10 mouse cellular contexts compared by ENCODE assay signal in genomic region chr7:49527495-49527894, GRCm38 (mm10).
DNase-seq lines count a peak whose midpoint lies in the region; ATAC-seq and TF ChIP-seq lines count a peak whose summit lies in the region.
"Had no signal": no experiment of that assay in that cellular context is flagged by ENCODE, and none has a peak within 500 bp of the region (broad histone marks: within the 10 kb centered on the region; RNA-seq: fewer than 3 reads in every experiment).

No protein-coding gene starts in this region.

- H3K9ac ChIP-seq in ES-E14 (ENCODE audit: insufficient read depth, low read depth, low read length, poor library complexity, severe bottlenecking), result 0 out of 2 replicates have a peak overlapping the region, but pooled peaks have one; percentile 18
- H3K9ac ChIP-seq in embryonic facial prominence, embryonic 14.5 days (ENCODE audit: low read depth, low read length), result peak overlapping the region; percentile 31; the same call in 1 of the 2 replicates
- 0 out of 2 replicates have a peak overlapping the region, but pooled peaks have one; percentile 31 for H3K9ac ChIP-seq in limb, embryonic 13.5 days
- no peak overlapping the region for H3K9ac ChIP-seq in hindbrain, embryonic 14.5 days
- H3K9ac ChIP-seq: midbrain, embryonic 15.5 days had no signal

- no peak for TF ChIP-seq CTCF in kidney, adult 2 months (conservative IDR thresholded peaks at IDR 0.05; ENCODE audit: insufficient read depth, insufficient read length, low read depth, low read length)

- no peaks in the 10 kb centered on the region for H3K9me3 ChIP-seq in ES-E14 (ENCODE audit: control insufficient read depth, insufficient read depth, low read depth, low read length)
- H3K9me3 ChIP-seq in embryonic facial prominence, embryonic 14.5 days (ENCODE audit: control insufficient read depth, low read length), result no peaks in the 10 kb centered on the region
- H3K9me3 ChIP-seq in limb, embryonic 13.5 days, result no peaks in the 10 kb centered on the region
- H3K9me3 ChIP-seq in hindbrain, embryonic 14.5 days (ENCODE audit: control insufficient read depth, low read length), result no peaks in the 10 kb centered on the region
- H3K9me3 ChIP-seq: midbrain, embryonic 15.5 days had no signal

- H3K27ac ChIP-seq in kidney, adult 2 months (ENCODE audit: insufficient read depth, low read depth, low read length), result peak overlapping the region; percentile 53
- H3K27ac ChIP-seq in ES-E14 (ENCODE audit: insufficient read depth, low read depth, low read length, poor library complexity, severe bottlenecking), result peak overlapping the region; percentile 89
- 0 out of 2 replicates have a peak overlapping the region, but pooled peaks have one; percentile 11 for H3K27ac ChIP-seq in embryonic facial prominence, embryonic 14.5 days (replicated peaks; ENCODE audit: low read depth, low read length)
- H3K27ac ChIP-seq in limb, embryonic 13.5 days, result no peak overlapping the region; the same call in 1 of the 2 replicates
- no peak overlapping the region for H3K27ac ChIP-seq in hindbrain, embryonic 14.5 days
- H3K27ac ChIP-seq: midbrain, embryonic 15.5 days had no signal

- H3K4me1 ChIP-seq in kidney, adult 2 months (ENCODE audit: control insufficient read depth, insufficient read depth, low read length), result peaks cover 17% of the 10 kb centered on the region; the same call in 1 of the 2 replicates
- peaks cover 4 to 23% of the 10 kb centered on the region in 2 experiments; a peak in 2 of 4 replicates for H3K4me1 ChIP-seq in ES-E14 (ENCODE audit: control insufficient read depth in 2 of 2, insufficient read depth in 2 of 2, low read length in 2 of 2, poor library complexity in 1 of 2)
- peaks cover 27% of the 10 kb centered on the region for H3K4me1 ChIP-seq in embryonic facial prominence, embryonic 14.5 days (ENCODE audit: control insufficient read depth, insufficient read depth, low read length)
- H3K4me1 ChIP-seq in limb, embryonic 13.5 days, result peaks cover 53% of the 10 kb centered on the region
- H3K4me1 ChIP-seq in hindbrain, embryonic 14.5 days (replicated peaks; ENCODE audit: control insufficient read depth, insufficient read depth, low read length), result peaks cover 12% of the 10 kb centered on the region; the same call in 1 of the 2 replicates

- WGBS in kidney, adult 2 months, result 20% methylated on average over 4 of the region's 4 CpGs
- 22% methylated on average over 4 of the region's 4 CpGs for whole genome bisulfite sequencing in embryonic facial prominence, embryonic 14.5 days
- WGBS in limb, embryonic 13.5 days, result 6% methylated on average over 4 of the region's 4 CpGs
- 8% methylated on average over 4 of the region's 4 CpGs for WGBS in hindbrain, embryonic 14.5 days

- no peak for TF ChIP-seq POLR2A in kidney, adult 2 months (IDR thresholded peaks at IDR 0.05; ENCODE audit: low read depth, low read length)

- H3K4me3 ChIP-seq in kidney, adult 2 months (ENCODE audit: insufficient read depth, low read depth, low read length), result no peak overlapping the region
- H3K4me3 ChIP-seq in ES-E14 (ENCODE audit: insufficient read depth in 1 of 2, low read depth in 1 of 2, low read length in 2 of 2, poor library complexity in 1 of 2, severe bottlenecking in 1 of 2), result peak overlapping the region in 1 of 2 experiments; percentile 27; a peak in 3 of 4 replicates
- H3K4me3 ChIP-seq in embryonic facial prominence, embryonic 14.5 days (ENCODE audit: low read depth, low read length), result 0 out of 2 replicates have a peak overlapping the region, but pooled peaks have one; percentile 2
- no peak overlapping the region for H3K4me3 ChIP-seq in limb, embryonic 13.5 days
- H3K4me3 ChIP-seq in hindbrain, embryonic 14.5 days (replicated peaks; ENCODE audit: low read length), result no peak overlapping the region
- H3K4me3 ChIP-seq: midbrain, embryonic 15.5 days had no signal

- in situ Hi-C loops in ES-E14 (cut with MboI; ENCODE audit: low sequenced_read_pairs in 2 of 2, unreplicated experiment in 2 of 2), result no loop called here

- H3K36me3 ChIP-seq in kidney, adult 2 months (ENCODE audit: control insufficient read depth, insufficient read depth, low read length), result no peaks in the 10 kb centered on the region
- H3K36me3 ChIP-seq in ES-E14 (ENCODE audit: control insufficient read depth, insufficient read depth, low read length, poor library complexity, severe bottlenecking), result no peaks in the 10 kb centered on the region
- H3K36me3 ChIP-seq in embryonic facial prominence, embryonic 14.5 days (ENCODE audit: control insufficient read depth, insufficient read depth, low read length), result no peaks in the 10 kb centered on the region
- no peaks in the 10 kb centered on the region for H3K36me3 ChIP-seq in limb, embryonic 13.5 days
- no peaks in the 10 kb centered on the region for H3K36me3 ChIP-seq in hindbrain, embryonic 14.5 days (replicated peaks; ENCODE audit: control insufficient read depth, insufficient read depth)
- H3K36me3 ChIP-seq: midbrain, embryonic 15.5 days had no signal

- H3K27me3 ChIP-seq in kidney, adult 2 months (replicated peaks; ENCODE audit: control insufficient read depth, insufficient read depth, low read length), result no peaks in the 10 kb centered on the region
- no peaks in the 10 kb centered on the region for H3K27me3 ChIP-seq in embryonic facial prominence, embryonic 14.5 days (replicated peaks; ENCODE audit: control insufficient read depth, insufficient read depth, low read length)
- H3K27me3 ChIP-seq in limb, embryonic 13.5 days, result peaks cover 8% of the 10 kb centered on the region; the same call in 1 of the 2 replicates
- H3K27me3 ChIP-seq in hindbrain, embryonic 14.5 days (ENCODE audit: control insufficient read depth, insufficient read depth, low read length), result no peaks in the 10 kb centered on the region
- H3K27me3 ChIP-seq: midbrain, embryonic 15.5 days had no signal

- peak; percentile 60; the same call in 1 of the 2 replicates for ATAC-seq in embryonic facial prominence, embryonic 14.5 days (ENCODE audit: low read depth)
- ATAC-seq in limb, embryonic 13.5 days (ENCODE audit: low FRiP score, low read depth), result no peak
- no peak for ATAC-seq in hindbrain, embryonic 14.5 days (ENCODE audit: low FRiP score)
- ATAC-seq: midbrain, embryonic 15.5 days had no signal

- peak overlapping the region; percentile 16; the same call in 1 of the 2 replicates for H3K4me2 ChIP-seq in embryonic facial prominence, embryonic 14.5 days (ENCODE audit: low read depth, low read length)
- H3K4me2 ChIP-seq in limb, embryonic 13.5 days (replicated peaks), result peak overlapping the region; percentile 34
- no peak overlapping the region for H3K4me2 ChIP-seq in hindbrain, embryonic 14.5 days (replicated peaks)
- H3K4me2 ChIP-seq: midbrain, embryonic 15.5 days had no signal

- DNase-seq in kidney, adult 2 months, result peak; percentile 64
- DNase-seq in kidney, postnatal 25 days, result no peak
- no peak for DNase-seq in ES-E14 (ENCODE audit: low read depth, low spot score)
- peak; percentile 79 for DNase-seq in embryonic facial prominence, embryonic 14.5 days (ENCODE audit: low spot score)
- no peak for DNase-seq in cerebellum, postnatal 36 days
- DNase-seq in hindbrain, embryonic 14.5 days (ENCODE audit: low spot score), result no peak
- DNase-seq: left cerebral cortex, postnatal 4 days; thymus, postnatal 14 days had no signal

TF ChIP-seq in ES-E14, 5 proteins besides CTCF, POLR2A, EP300 and RAD21:
- TF ChIP-seq ZNF384 (IDR thresholded peaks at IDR 0.05; ENCODE audit: low read depth, low read length), result peak; percentile 97
- TF ChIP-seq ZC3H11A (IDR thresholded peaks at IDR 0.05; ENCODE audit: borderline replicate concordance, low read depth, low read length), result no peak

Comparison
In these comparisons a context has a peak if more than half of its experiments do, and no peak if none do; other contexts are left out.
1. DNase-seq: peak in kidney, adult 2 months (single experiment) and embryonic facial prominence, embryonic 14.5 days (single experiment); none in kidney, postnatal 25 days (0 of 2), ES-E14 (single experiment), cerebellum, postnatal 36 days (0 of 2) and hindbrain, embryonic 14.5 days (single experiment).
2. H3K27ac ChIP-seq: peak in kidney, adult 2 months (single experiment), ES-E14 (single experiment) and embryonic facial prominence, embryonic 14.5 days (single experiment); none in limb, embryonic 13.5 days (single experiment) and hindbrain, embryonic 14.5 days (single experiment).